Mouse (Mus musculus): ENCODE results near the gene Tmem176b.

The Tmem176b gene

DNA sequence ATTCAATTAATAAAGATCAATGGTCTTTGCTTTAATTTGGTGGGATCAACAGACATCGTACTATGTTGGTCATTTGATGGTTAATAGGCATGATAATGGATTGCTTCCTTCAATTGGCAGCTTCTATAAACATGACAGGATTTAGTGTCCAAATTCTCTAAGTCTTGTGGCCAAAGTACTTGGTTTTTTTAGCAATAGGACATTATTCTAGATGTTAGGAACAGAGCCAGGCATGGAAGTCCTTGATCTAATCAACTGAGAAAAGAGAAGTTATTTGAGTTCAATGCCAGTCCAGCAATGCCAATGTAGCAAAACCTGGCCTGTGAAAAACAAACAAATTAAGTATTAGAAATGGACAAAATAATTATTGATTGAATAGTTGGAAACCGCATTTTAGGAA, 55.7 kb downstream of the Tmem176b start:
- DNase-seq, result no peak

DNA sequence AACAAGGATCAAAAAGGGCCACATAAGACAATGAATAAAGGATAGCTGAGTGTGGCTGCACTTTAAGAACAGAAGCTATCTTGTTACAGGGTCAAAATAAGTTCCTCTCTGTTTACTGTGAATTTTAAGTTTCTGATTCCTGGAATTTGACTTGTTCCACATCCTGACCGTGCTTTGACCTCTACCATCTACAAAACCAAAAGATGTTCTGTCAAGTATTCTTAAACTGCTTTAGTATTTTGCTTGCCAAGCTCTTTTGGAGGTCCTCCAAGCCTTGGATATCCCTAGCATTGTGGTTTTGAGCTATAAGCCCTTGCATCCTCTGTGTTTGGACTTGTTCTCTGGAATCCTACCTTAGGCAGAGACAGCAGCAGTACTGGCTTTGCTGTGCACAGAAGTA, 56.1 kb downstream of the Tmem176b start:
- DNase-seq, result peak; percentile 74

DNA sequence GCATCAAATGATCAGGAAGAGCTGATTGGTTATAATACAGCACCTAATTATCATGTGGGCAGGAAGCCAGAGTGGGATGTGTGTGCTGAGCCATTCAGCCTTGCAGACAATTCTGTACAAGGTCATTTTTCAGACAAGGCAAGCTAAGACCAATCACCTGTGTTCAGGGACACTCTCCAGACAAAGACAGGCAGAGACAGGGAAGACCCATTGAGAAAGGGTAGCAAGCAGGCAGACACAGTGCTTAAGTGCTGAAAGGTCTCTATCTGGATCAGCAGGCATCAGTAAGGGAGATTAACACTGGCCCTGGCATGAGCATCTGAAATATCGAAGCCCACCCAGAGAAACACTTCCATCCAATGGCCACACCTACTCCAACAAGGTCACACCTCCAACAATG, 56.9 kb downstream of the Tmem176b start:
- no peak for DNase-seq

All from kidney, adult 9 months (tissue).